19 mouse cellular contexts compared by ENCODE assay signal in the genomic region with DNA sequence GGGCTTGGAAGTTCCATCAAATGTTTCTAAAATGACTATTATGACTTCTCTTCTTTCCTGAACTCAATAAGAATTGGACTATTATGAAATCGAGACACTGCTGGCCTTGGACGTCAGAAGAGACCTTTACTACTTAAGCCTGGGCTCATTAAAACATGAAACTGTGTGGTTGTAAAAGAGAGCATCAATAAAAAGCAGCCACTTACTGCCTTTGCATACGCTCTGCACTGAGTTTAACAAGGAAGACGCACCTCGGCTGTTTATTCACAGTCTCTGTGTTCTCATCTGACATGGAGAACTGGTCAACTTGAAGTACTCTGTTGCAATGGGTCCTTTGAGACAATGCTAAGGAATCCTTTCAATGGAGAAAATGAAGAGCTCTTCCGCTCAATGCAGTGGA.
DNase-seq lines count a peak whose midpoint lies in the region; ATAC-seq lines count a peak whose summit lies in the region.
"Had no signal": no experiment of that assay in that cellular context is flagged by ENCODE, and none has a peak within 500 bp of the region (broad histone marks: within the 10 kb centered on the region; RNA-seq: fewer than 3 reads in every experiment).

No protein-coding gene starts in this region.

- no peaks in the 10 kb centered on the region for H3K27me3 ChIP-seq in kidney, embryonic 16.5 days (ENCODE audit: insufficient read depth, low read length)
- no peaks in the 10 kb centered on the region for H3K27me3 ChIP-seq in intestine, embryonic 15.5 days (replicated peaks)
- no peaks in the 10 kb centered on the region for H3K27me3 ChIP-seq in intestine, embryonic 16.5 days (replicated peaks; ENCODE audit: control insufficient read depth, insufficient read depth, low read length)
- H3K27me3 ChIP-seq: embryonic facial prominence, embryonic 13.5 days; forebrain, embryonic 13.5 days; forebrain, embryonic 15.5 days had no signal

- no peak overlapping the region for H3K4me3 ChIP-seq in kidney, embryonic 16.5 days (ENCODE audit: low read length)
- no peak overlapping the region for H3K4me3 ChIP-seq in intestine, embryonic 15.5 days (replicated peaks)
- H3K4me3 ChIP-seq in intestine, embryonic 16.5 days (ENCODE audit: low read length) = no peak overlapping the region
- H3K4me3 ChIP-seq: embryonic facial prominence, embryonic 13.5 days; forebrain, embryonic 13.5 days; forebrain, embryonic 15.5 days had no signal

- no peaks in the 10 kb centered on the region for H3K9me3 ChIP-seq in kidney, embryonic 16.5 days (ENCODE audit: low read length)
- no peaks in the 10 kb centered on the region for H3K9me3 ChIP-seq in intestine, embryonic 15.5 days
- no peaks in the 10 kb centered on the region for H3K9me3 ChIP-seq in intestine, embryonic 16.5 days (ENCODE audit: control insufficient read depth, low read length)
- H3K9me3 ChIP-seq: embryonic facial prominence, embryonic 13.5 days; forebrain, embryonic 13.5 days; forebrain, embryonic 15.5 days had no signal

- H3K4me2 ChIP-seq in kidney, embryonic 16.5 days (replicated peaks; ENCODE audit: low read depth, low read length) = no peak overlapping the region
- H3K4me2 ChIP-seq in intestine, embryonic 15.5 days (replicated peaks) = no peak overlapping the region
- no peak overlapping the region for H3K4me2 ChIP-seq in intestine, embryonic 16.5 days (ENCODE audit: low read depth, low read length)
- H3K4me2 ChIP-seq: embryonic facial prominence, embryonic 13.5 days; forebrain, embryonic 13.5 days; forebrain, embryonic 15.5 days had no signal

- no peak overlapping the region for H3K9ac ChIP-seq in kidney, embryonic 16.5 days (replicated peaks; ENCODE audit: low read length)
- H3K9ac ChIP-seq in intestine, embryonic 15.5 days = no peak overlapping the region
- H3K9ac ChIP-seq in intestine, embryonic 16.5 days (ENCODE audit: low read depth, low read length) = no peak overlapping the region
- H3K9ac ChIP-seq: embryonic facial prominence, embryonic 13.5 days; forebrain, embryonic 13.5 days; forebrain, embryonic 15.5 days; forebrain, postnatal 0 days had no signal

- H3K36me3 ChIP-seq in kidney, embryonic 16.5 days (ENCODE audit: insufficient read depth, low read length) = no peaks in the 10 kb centered on the region
- no peaks in the 10 kb centered on the region for H3K36me3 ChIP-seq in intestine, embryonic 15.5 days
- H3K36me3 ChIP-seq in intestine, embryonic 16.5 days (ENCODE audit: control insufficient read depth, insufficient read depth, low read length) = no peaks in the 10 kb centered on the region
- H3K36me3 ChIP-seq: embryonic facial prominence, embryonic 13.5 days; forebrain, embryonic 15.5 days had no signal

- 0 out of 2 replicates have a peak overlapping the region, but pooled peaks have one; percentile 4 for H3K27ac ChIP-seq in kidney, embryonic 16.5 days (ENCODE audit: low read length)
- no peak overlapping the region for H3K27ac ChIP-seq in intestine, embryonic 15.5 days
- no peak overlapping the region for H3K27ac ChIP-seq in intestine, embryonic 16.5 days (ENCODE audit: low read length)
- H3K27ac ChIP-seq: embryonic facial prominence, embryonic 13.5 days; forebrain, embryonic 13.5 days; forebrain, embryonic 15.5 days had no signal

- no peak for ATAC-seq in kidney, embryonic 16.5 days (ENCODE audit: low FRiP score, low TSS enrichment)
- peak; percentile 65 for ATAC-seq in intestine, embryonic 15.5 days
- ATAC-seq in intestine, embryonic 16.5 days = peak; percentile 80
- ATAC-seq: forebrain, embryonic 13.5 days; forebrain, embryonic 15.5 days; forebrain, postnatal 0 days had no signal

- DNase-seq in kidney, adult 9 months = no peak
- peak; percentile 29 for DNase-seq in large intestine, adult 2 months (ENCODE audit: low read depth, low spot score)
- DNase-seq in adrenal gland, postnatal 36 days = no peak
- no peak for DNase-seq in liver
- DNase-seq: adrenal gland, adult 2 months; adrenal gland, postnatal 10 days; adrenal gland, postnatal 25 days; cerebellum, adult 11-12 months; cerebellum, adult 2 months; cerebellum, adult 9-10 months; cerebellum, postnatal 10 days; cerebellum, postnatal 25 days; forebrain, postnatal 0 days had no signal

- whole genome bisulfite sequencing in kidney, embryonic 16.5 days = 55% methylated on average over 6 of the region's 6 CpGs
- 61% methylated on average over 6 of the region's 6 CpGs for WGBS in intestine, embryonic 15.5 days
- WGBS in intestine, embryonic 16.5 days = 64% methylated on average over 6 of the region's 6 CpGs
- 31% methylated on average over 6 of the region's 6 CpGs for WGBS in large intestine, adult 2 months

- H3K4me1 ChIP-seq in kidney, embryonic 16.5 days (ENCODE audit: insufficient read depth, low read length) = no peaks in the 10 kb centered on the region
- H3K4me1 ChIP-seq in intestine, embryonic 15.5 days (replicated peaks) = no peaks in the 10 kb centered on the region
- H3K4me1 ChIP-seq in intestine, embryonic 16.5 days (ENCODE audit: control insufficient read depth, insufficient read depth, low read length) = no peaks in the 10 kb centered on the region
- H3K4me1 ChIP-seq: forebrain, embryonic 13.5 days had no signal
